Mouse (Mus musculus): ENCODE data around the gene Phgr1. TPM values are rescaled to one million over a fixed set of nuclear protein-coding genes. Genes with fewer than 3 reads are reported as not detected.

Phgr1 gene
- 0.60 and 2.3 TPM in 2 replicates for polyA plus RNA-seq (2012; rRNA removed)

GRCm38 (mm10) chr2:118772158-118772874 lies at the start of gene Phgr1:
Gene Phgr1, plus strand, starts transcription at chr2:118772769.
- DNase-seq (ENCODE audit: low read depth) = no peak

DNA sequence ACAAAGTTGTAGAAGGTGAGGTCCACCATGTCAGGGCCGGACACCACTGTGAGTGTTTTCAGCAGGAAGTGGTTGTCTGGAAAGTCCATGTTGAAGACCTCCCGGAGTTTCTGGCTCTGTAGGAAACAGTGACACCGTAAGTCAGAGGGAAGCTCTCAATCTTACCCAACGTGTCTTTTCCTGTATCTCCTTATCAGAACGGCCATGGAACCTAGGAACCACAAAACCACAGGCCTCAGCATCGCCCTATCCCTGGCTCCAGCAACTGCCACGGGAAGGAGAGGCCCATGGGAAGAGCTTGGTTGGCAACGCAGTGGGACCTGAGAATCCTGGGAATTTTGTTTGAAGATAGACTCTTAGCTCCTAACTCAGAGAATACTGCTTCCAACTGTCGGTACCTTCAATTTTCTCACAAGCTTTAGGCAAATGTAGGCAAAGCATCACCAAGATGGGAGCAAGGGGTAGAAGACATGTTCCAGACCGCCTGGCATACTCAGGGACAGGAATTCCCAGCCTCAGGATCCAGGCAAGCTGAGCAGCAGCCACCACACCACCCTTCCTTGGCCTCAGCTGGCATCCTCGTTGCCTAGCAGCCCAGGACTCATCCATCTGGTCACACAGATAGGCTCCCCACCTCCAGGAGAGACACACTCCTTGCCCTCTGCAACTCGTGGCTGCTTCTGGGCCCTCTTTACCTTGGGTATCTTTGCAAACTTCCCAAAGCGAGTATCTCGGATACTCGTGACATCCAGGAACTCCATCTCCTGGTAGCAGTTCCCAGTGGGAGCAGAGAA lies 48.7 kb upstream of the Phgr1 start:
- no peak for DNase-seq (ENCODE audit: low read depth)

DNA sequence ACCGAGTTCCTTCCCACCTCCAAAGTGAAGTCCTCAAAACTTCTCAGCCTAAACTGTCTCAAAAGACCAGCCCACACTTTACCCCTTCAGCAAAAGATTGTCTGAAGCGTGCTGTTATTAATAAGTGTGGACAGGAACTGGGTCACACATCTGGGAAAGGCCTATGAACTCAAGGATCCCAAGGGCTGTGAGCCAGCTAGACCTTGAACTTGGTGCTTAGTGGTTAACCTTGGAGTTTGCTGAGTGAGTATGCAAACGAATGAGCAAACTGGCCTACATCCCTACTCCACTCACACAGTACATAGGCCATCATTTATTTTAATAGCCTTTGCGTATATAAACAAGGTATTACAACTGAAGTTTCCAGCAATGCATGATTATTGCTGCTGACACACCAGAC lies 47.1 kb upstream of the Phgr1 start:
- no peak for DNase-seq (ENCODE audit: low read depth)

GRCm38 (mm10) chr2:118726873-118727272 lies 45.7 kb upstream of the Phgr1 start:
- DNase-seq (ENCODE audit: low read depth) = no peak

GRCm38 (mm10) chr2:118727911-118728310 lies 44.7 kb upstream of the Phgr1 start:
- no peak for DNase-seq (ENCODE audit: low read depth)

GRCm38 (mm10) chr2:118728337-118728736 lies 44.2 kb upstream of the Phgr1 start, which contains the start of gene Plcb2:
Gene Plcb2, minus strand, starts transcription at chr2:118728438.
- no peak for DNase-seq (ENCODE audit: low read depth)

- no peak for DNase-seq (ENCODE audit: low read depth)
Measured at GRCm38 (mm10) chr2:118729194-118729593, 43.4 kb upstream of the Phgr1 start.

DNA sequence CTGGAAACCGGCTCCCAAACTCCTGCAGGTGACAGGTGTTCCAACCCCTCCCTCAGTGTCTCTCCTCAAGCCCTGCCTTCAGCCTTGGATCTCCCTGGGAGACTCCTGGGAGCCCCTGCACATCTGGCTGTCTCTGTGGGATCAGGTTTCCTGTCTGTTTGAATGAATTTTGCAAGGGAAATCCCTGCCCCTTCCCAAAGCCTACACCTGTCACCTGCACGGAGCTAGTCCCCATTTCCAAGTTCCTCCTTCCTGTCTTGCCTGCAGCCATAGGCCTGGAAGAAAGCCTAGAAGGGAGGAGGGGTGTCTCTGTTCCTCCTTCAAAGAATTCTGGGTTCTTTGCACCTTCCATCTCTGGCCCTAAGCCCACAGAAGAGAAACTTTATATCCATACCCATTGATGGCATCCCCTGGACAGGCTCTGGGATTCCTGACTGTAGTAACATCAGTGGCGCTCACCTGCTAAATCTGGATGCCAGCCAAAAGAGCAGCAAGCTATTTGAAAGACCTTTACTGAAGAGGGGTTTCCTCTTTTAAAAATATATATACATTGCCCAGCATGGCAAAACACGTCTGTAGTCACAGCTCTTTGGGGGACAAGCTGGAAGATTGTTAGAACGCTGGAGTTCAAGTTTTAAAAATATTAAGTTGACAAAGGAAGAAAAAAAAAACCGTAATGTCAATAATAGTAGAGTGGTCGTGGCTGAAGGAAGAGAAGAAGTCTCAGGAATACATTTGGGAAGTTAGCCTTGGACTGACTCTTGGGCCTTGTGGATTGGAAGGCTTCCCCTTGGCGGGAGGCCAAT lies 42.5 kb upstream of the Phgr1 start:
- no peak for DNase-seq (ENCODE audit: low read depth)

DNA sequence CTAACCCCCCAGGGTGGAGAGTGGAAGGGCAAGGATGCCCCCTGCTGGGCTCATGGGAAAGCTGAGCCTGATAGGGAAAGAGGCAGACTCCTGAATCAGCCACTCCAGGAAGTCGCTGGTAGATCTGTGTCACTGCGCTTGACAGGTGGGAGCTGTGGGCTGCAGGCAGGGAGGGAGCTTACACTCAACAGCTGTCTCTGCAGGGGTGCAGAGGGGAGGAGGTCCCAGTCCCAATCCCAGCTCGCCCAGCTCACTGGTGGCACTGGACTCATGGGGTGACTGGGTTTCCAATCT lies 42.0 kb upstream of the Phgr1 start:
- DNase-seq (ENCODE audit: low read depth) = no peak

DNA sequence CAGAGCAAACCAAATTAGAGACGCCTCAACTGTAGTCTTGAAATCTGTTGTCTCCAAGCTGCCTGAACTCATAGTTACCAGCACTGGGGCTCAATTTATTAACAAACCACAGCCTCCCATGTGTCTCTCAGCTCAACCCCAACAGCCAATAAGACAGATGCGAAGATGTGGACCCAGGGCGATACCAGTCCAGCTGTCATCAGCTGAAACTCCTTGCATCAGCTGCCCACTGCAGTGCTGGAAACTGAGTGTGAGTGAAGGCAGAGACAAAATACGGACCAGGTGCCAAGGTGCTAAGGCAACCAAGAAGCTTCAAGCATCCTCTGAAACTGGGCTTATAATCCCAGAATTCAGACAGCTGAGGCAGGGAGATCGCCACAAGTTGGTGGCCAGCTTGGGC lies 40.6 kb upstream of the Phgr1 start:
- no peak for DNase-seq (ENCODE audit: low read depth)

DNA sequence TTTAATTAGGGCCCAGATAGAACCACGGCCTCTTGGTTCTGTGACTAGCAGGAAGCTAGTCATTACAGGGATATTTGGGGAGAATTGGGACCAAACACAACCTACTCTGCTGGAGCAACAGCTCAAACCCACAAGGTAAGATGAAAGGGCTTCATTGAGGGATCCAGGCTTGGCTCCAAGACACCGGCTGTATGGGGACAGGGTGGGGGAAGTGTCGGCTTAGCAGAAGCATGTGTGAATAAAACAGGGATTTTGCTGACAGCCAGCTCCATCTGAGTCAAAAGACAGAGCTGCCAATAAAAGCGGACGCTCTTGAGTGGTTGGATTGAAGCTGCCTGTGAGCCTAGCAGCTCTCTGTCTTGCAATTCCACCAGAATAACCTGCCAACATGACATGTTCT lies 39.2 kb upstream of the Phgr1 start:
- DNase-seq (ENCODE audit: low read depth) = no peak

DNA sequence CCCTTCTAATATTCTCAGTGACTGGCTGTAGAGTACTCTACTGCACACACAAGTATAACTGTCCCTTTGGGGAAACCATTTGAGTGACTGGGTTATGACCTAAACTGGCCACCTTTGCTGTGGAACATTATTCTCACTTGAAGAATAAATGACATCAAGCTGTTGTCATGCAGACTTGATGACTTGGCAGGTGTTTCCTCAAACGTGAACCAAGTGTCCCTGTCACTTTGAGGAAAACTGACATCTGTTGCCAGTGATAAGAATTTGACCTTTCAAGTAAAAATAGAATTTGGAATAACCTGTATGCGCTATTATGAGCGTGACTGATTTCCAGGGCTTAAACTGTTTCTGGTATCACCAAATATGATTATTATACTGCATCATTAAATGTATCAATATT lies 32.2 kb upstream of the Phgr1 start:
- DNase-seq (ENCODE audit: low read depth) = no peak

- DNase-seq (ENCODE audit: low read depth) = no peak
Measured at GRCm38 (mm10) chr2:118741183-118741582, 31.4 kb upstream of the Phgr1 start.

DNA sequence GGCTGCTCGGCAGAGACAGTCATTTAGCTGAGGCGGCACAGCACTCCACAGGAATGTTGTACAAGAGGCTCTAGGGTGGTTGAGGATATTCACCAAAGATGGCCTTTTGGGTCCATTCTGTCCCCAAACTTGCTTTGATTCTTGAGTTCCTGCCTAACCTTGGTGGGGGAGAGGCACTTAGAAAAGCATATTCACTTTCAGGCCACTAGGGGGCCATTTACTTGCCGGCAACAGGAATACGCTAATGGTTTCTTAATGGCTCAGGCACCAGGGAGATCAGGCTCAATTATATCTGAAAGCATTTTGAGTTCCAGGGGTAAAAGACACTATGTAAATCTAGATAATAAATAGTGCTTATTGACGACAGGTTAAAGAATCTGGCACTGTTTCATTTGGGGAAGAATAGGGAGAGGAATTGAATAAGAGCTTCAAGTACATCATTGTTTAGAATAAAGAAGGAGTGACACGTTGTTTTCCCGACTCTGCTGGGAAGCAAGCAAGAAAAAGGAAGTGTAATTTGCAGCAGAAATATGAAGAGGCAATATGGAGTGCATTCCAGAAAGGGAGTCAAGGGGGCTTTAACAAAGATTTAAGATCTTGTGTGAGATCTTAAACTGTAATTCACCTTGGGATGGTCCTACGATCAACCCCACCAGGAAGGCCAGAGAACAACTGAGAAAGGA lies 29.2 kb upstream of the Phgr1 start:
- no peak for DNase-seq (ENCODE audit: low read depth)

GRCm38 (mm10) chr2:118744621-118745020 lies 27.9 kb upstream of the Phgr1 start:
- DNase-seq (ENCODE audit: low read depth) = no peak

DNA sequence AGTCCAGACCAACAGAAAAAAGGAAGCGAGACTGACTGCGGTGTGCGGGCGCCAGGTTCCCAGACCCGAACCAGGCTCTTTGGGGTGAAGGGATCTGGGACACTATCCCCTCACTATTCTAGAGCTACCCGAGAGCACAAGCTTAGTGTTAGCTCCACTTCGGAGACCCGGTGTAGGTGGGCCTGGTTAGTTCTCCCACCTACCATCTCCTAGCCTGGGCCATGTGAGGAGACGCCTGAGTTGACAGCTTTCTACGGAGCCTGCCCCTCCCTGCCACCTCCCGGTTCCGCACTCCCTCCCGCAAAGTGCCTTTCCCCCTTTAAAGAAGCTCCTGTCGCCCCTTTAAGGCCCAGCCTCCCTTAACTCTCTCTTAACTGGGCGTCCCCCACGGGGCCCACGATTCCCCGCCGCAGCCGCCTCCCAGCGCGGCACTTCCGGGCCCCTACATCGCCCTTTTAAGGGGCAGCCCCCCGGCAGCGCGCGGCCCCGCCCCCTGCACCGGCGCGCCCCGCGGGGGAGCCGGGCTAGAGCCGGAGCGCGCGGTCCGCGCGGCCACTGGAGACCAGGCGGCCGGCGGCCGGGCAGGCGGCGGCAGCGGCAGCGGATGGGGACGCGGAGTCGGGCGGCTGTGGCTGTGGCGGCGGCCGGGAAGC lies 27.2 kb upstream of the Phgr1 start, which contains the start of gene Inafm2:
Inafm2 (plus strand) TSS at position 527 of the 653 bp plus-strand sequence.
- DNase-seq (ENCODE audit: low read depth) = no peak

- DNase-seq (ENCODE audit: low read depth) = no peak
Measured at GRCm38 (mm10) chr2:118745915-118746901, 26.4 kb upstream of the Phgr1 start.

DNA sequence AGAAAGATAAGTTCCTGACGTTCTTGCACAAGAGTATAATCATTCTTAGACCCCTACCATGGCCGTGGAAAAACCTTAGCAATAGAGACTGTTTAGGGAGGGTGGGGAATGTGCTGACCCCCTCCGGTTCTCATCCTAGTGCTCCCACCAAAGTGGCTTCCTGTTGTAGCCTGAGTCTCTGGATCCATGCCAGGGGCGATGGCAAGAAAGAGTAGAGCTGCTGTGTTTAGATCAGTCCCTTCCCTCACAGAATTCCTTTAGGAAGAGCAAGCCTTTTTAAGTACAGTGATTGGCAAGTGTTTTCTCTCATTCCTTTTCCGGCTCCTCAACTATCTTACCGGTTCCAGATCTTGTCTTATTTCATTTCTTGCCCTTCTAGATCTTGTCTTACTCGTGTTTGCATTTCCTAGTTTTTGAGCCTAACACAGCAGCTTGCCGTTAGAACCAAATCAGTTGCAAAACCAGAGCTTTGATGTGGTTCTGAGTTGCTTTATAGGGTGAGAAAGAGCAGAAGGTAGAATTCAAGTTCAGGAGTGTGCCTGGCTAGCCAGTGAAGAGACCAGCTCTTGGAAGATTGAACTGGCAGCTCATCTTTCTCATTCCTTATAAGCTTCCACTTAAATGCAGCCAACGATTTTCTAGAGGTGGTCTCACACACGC lies 25.1 kb upstream of the Phgr1 start:
- no peak for DNase-seq (ENCODE audit: low read depth)

DNA sequence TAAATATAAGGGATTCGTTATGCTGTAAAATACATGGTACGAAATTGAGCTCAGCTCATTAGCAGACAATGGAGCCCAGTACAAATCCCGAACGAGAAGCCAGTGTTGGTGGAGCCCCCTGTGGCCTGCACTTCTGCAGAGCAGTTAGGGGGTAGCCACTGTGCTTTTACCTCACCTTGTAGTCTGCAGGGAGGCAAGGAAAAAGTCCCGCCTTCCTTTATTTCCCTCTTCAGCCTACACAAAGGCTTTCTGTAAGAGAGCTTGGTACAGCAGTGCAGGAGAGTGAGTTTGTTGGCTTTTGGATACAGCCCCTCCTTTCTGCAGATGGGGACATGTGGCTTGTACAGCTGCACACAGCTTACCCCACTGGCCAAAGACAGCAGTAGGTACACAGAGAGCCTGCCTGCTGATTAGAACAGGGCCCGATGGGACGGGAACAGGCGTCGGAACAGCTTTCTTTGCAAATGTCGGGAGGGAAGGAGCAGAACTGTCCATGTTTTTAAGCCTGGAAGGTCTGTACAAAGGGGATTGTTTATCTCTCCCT lies 23.2 kb upstream of the Phgr1 start:
- DNase-seq (ENCODE audit: low read depth) = no peak

Data from gonadal fat pad, adult 2 months (tissue).